In the genomic region with DNA sequence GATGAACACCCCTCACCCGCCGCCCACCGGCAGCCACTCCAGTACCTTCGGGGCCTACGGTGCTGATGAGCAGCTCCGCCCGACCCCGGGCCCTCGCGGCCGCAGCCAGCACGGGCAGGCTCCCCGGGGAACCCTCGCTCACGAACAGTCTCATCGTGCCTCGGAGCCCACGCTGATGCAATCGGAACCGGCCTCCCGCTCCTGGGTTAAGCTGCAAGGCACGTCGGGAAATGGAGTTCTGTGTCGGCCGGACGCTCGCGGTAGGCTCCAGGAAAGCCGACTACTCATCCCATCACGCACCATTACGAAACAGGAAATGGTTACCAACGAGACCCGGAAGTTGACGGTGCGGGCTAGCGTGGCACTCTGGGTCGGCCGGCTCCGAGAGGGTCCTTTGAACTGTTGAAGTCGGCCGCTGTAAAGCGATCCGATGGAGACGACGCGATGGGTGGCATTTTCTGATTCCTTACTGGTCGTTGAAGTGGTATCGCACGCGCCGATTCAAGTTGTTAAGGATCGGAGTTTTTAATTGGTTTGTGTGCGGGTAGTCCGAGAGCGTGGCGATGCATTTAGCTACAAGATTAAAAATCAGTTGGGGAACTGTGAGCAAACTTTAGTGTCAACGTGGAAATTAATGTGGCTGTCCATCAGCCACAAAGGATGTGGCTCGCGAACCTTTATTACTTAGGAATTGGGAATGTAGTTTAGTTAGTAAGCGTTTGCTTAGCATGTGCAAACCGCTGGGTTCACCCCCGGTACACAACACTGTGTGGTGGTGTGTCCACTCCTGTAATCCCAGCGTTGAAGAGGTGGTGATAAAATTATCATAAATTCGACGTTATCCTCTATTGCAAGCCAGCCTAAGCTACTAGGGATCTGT, we compare ENCODE assay signal across 8 mouse cellular contexts. TPM values are rescaled to one million over a fixed set of nuclear protein-coding genes. Genes with fewer than 3 reads are reported as not detected.
DNase-seq lines count a peak whose midpoint lies in the region; ATAC-seq and TF ChIP-seq lines count a peak whose summit lies in the region.

Gene Mars (minus strand): TSS at position 311 of the 880 bp plus-strand sequence.

- peak; percentile 79; the same call in 1 of the 2 replicates for TF ChIP-seq POLR2A in heart, adult 2 months (IDR thresholded peaks at IDR 0.05; ENCODE audit: insufficient read depth, low read depth, low read length)

- under 1% methylated on average over 65 of the region's 65 CpGs for WGBS in embryonic facial prominence, embryonic 13.5 days
- under 1% methylated on average over 65 of the region's 65 CpGs for WGBS in heart, adult 2 months
- WGBS in limb, embryonic 13.5 days, result under 1% methylated on average over 65 of the region's 65 CpGs
- WGBS in midbrain, embryonic 16.5 days, result under 1% methylated on average over 64 of the region's 65 CpGs

- peak; percentile 92 for DNase-seq in 3134 (ENCODE audit: extremely low read depth, insufficient read length, low spot score)
- peak; percentile 95 to 96 for DNase-seq in adrenal gland, postnatal 36 days
- peak; percentile 94 to 96 for DNase-seq in heart, adult 2 months
- peak; percentile 95 to 96 for DNase-seq in kidney, adult 8-10 months
- DNase-seq in spleen, postnatal 10 days (ENCODE audit: low spot score in 2 of 2), result peak; percentile 86 to 94

- no peaks in the 10 kb centered on the region for H3K79me2 ChIP-seq in heart, adult 2 months (replicated peaks; ENCODE audit: control insufficient read depth, insufficient read depth, low read length)

- TF ChIP-seq CTCF in heart, adult 2 months (IDR thresholded peaks at IDR 0.05), result no peak

- H3K27ac ChIP-seq in embryonic facial prominence, embryonic 13.5 days, result peak within 1 kb of the TSS; percentile 81
- peak within 1 kb of the TSS; percentile 89 for H3K27ac ChIP-seq in heart, adult 2 months
- peak within 1 kb of the TSS; percentile 53 for H3K27ac ChIP-seq in limb, embryonic 13.5 days
- peak within 1 kb of the TSS; percentile 76 for H3K27ac ChIP-seq in midbrain, embryonic 16.5 days (ENCODE audit: low read length)

- TF ChIP-seq EP300 in heart, adult 2 months (IDR thresholded peaks at IDR 0.05; ENCODE audit: insufficient read depth, low read depth, low read length), result peak; percentile 81; the same call in 1 of the 2 replicates

- peaks cover 26% of the 10 kb centered on the region for H3K36me3 ChIP-seq in embryonic facial prominence, embryonic 13.5 days
- H3K36me3 ChIP-seq in heart, adult 2 months (ENCODE audit: control insufficient read depth, insufficient read depth, low read length), result no peaks in the 10 kb centered on the region
- peaks cover 26% of the 10 kb centered on the region for H3K36me3 ChIP-seq in limb, embryonic 13.5 days
- H3K36me3 ChIP-seq in midbrain, embryonic 16.5 days (ENCODE audit: control insufficient read depth, insufficient read depth, low read length), result peaks cover 16% of the 10 kb centered on the region

- peak; percentile 96 for ATAC-seq in embryonic facial prominence, embryonic 13.5 days (ENCODE audit: insufficient number of reproducible peaks, insufficient read depth, low FRiP score, low TSS enrichment, low read depth)
- peak; percentile 98 for ATAC-seq in limb, embryonic 13.5 days (ENCODE audit: low FRiP score, low read depth)
- peak; percentile 98 for ATAC-seq in midbrain, embryonic 16.5 days

- H3K4me1 ChIP-seq in embryonic facial prominence, embryonic 13.5 days, result peaks cover 12% of the 10 kb centered on the region
- peaks cover 2% of the 10 kb centered on the region for H3K4me1 ChIP-seq in heart, adult 2 months (ENCODE audit: control insufficient read depth, insufficient read depth, low read length)
- peaks cover 10% of the 10 kb centered on the region for H3K4me1 ChIP-seq in limb, embryonic 13.5 days
- peaks cover 13% of the 10 kb centered on the region for H3K4me1 ChIP-seq in midbrain, embryonic 16.5 days (ENCODE audit: control insufficient read depth, insufficient read depth, low read length)

- peak within 1 kb of the TSS; percentile 83 for H3K4me3 ChIP-seq in embryonic facial prominence, embryonic 13.5 days
- H3K4me3 ChIP-seq in heart, adult 2 months, result peak within 1 kb of the TSS; percentile 92
- peak within 1 kb of the TSS; percentile 74 for H3K4me3 ChIP-seq in limb, embryonic 13.5 days
- peak within 1 kb of the TSS; percentile 52 for H3K4me3 ChIP-seq in midbrain, embryonic 16.5 days (ENCODE audit: low read depth, low read length)

- peak within 1 kb of the TSS; percentile 88 for H3K9ac ChIP-seq in embryonic facial prominence, embryonic 13.5 days
- peak within 1 kb of the TSS; percentile 81 for H3K9ac ChIP-seq in heart, adult 2 months (ENCODE audit: low read depth, low read length)
- H3K9ac ChIP-seq in limb, embryonic 13.5 days, result peak within 1 kb of the TSS; percentile 79
- peak within 1 kb of the TSS; percentile 69 for H3K9ac ChIP-seq in midbrain, embryonic 16.5 days (ENCODE audit: low read depth, low read length)

- no peaks in the 10 kb centered on the region for H3K27me3 ChIP-seq in embryonic facial prominence, embryonic 13.5 days
- no peaks in the 10 kb centered on the region for H3K27me3 ChIP-seq in heart, adult 2 months (ENCODE audit: control insufficient read depth, insufficient read depth, low read length)
- H3K27me3 ChIP-seq in limb, embryonic 13.5 days, result no peaks in the 10 kb centered on the region
- H3K27me3 ChIP-seq in midbrain, embryonic 16.5 days (ENCODE audit: control insufficient read depth, insufficient read depth, low read depth, low read length), result no peaks in the 10 kb centered on the region

- intact Hi-C loops in heart, adult 2 months (cut with DNase I), result loop anchor here (1.0 to 5.0 kb wide), 3 partner anchors 21 to 189 kb away; partner anchors contain the start of genes Dctn2 and Os9

- peak within 1 kb of the TSS; percentile 81 for H3K4me2 ChIP-seq in embryonic facial prominence, embryonic 13.5 days
- H3K4me2 ChIP-seq in limb, embryonic 13.5 days (replicated peaks), result peak within 1 kb of the TSS; percentile 83
- peak within 1 kb of the TSS; percentile 76 for H3K4me2 ChIP-seq in midbrain, embryonic 16.5 days (ENCODE audit: low read length)

- no peaks in the 10 kb centered on the region for H3K9me3 ChIP-seq in embryonic facial prominence, embryonic 13.5 days
- no peaks in the 10 kb centered on the region for H3K9me3 ChIP-seq in limb, embryonic 13.5 days
- no peaks in the 10 kb centered on the region for H3K9me3 ChIP-seq in midbrain, embryonic 16.5 days (replicated peaks; ENCODE audit: control insufficient read depth, low read length, poor library complexity, severe bottlenecking)

RNA-seq across cellular contexts. Expression of gene Mars, which starts in this region (rescaled TPM):
- 100 to 1,000 TPM; 102 to 123 TPM for total RNA-seq in adrenal gland, postnatal 36 days (2021)
- polyA plus RNA-seq in embryonic facial prominence, embryonic 13.5 days (2015; fragmentation: Nextera tagmentation; extraction: Ambion mirVana), result 113 and 128 TPM in 2 replicates
- 10 to 100 TPM; 42.6 to 47.7 TPM for total RNA-seq in heart, adult 2 months (2021)
- polyA plus RNA-seq in heart, adult 2 months (2012; rRNA removed), result 36.6 and 51.3 TPM in 2 replicates
- polyA plus RNA-seq in limb, embryonic 13.5 days (2015; fragmentation: Nextera tagmentation; extraction: Ambion mirVana), result 118 and 122 TPM in 2 replicates
- polyA plus RNA-seq in midbrain, embryonic 16.5 days (2015; fragmentation: Nextera tagmentation; extraction: Ambion mirVana), result 123 and 128 TPM in 2 replicates

Comparison
In these comparisons a context has a peak if more than half of its experiments do, and no peak if none do; other contexts are left out.
1. Peak in every context shown above with its lines: DNase-seq, ATAC-seq, H3K4me3 ChIP-seq and H3K27ac ChIP-seq.